Mouse (Mus musculus) cortical plate, adult 2 months (tissue): ENCODE results near the gene Tctex1d1.

Source experiments
- CTCF ChIP-seq: fragments of 200-500 bp; IDR thresholded peaks from 2 replicates; pipeline ENCODE4 v1.5.1; 2011; ENCODE audit warnings: mild to moderate bottlenecking, control low read depth, low read length; ENCODE audit not compliant: insufficient read depth; ENCODE audit errors: extremely low read depth
- POLR2A ChIP-seq: fragments of 200-500 bp; IDR thresholded peaks from 2 replicates; pipeline ENCODE4 v1.6.1; 2011; ENCODE audit warnings: mild to moderate bottlenecking, low read length, control low read depth; ENCODE audit not compliant: insufficient read depth; ENCODE audit errors: extremely low read depth

- no peak for TF ChIP-seq POLR2A
- TF ChIP-seq CTCF = no peak
Observed at GRCm38 (mm10) chr4:102976290-102977275, 1.8 kb upstream of the Tctex1d1 start.
